Mouse (Mus musculus): ENCODE measurements around the gene Gm12216.

DNA sequence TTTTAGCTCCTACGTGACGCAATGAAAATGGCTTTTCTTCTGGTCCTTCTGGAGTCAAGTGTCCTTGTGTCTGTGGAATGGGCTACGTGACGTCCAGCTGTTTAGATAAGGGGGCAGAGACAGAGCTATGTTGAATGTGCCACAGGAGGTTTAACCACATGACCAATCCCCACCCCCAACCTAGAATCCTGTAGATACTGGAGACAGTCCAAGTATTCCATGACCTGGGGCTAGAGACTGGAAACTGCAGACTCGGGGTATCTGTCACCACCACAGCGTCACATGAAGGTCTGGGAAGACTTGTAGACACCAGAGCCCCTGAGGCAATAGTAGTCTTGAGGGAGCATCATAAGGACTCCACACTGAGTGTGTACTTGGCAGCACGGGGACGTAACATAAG is 63.2 kb downstream of the Gm12216 start:
- TF ChIP-seq CTCF (IDR thresholded peaks at IDR 0.05), result no peak
- no peak for TF ChIP-seq POLR2A (IDR thresholded peaks at IDR 0.05; ENCODE audit: insufficient read depth, low read depth, low read length)
